Mouse (Mus musculus) C2C12 (cell line): ENCODE measurements around the gene St6galnac5. TPM values are rescaled to one million over a fixed set of nuclear protein-coding genes. Genes with fewer than 3 reads are reported as not detected.

Experiments used
- H3K27me3 ChIP-seq: one replicate; pipeline ENCODE4 v1.6.1; 2011; ENCODE audit not compliant: control insufficient read depth, insufficient read depth, insufficient read length
- H3K36me3 ChIP-seq: one replicate; pipeline ENCODE4 v1.6.1; 2011; ENCODE audit not compliant: control insufficient read depth, insufficient read depth
- H3K4me3 ChIP-seq: one replicate; pipeline ENCODE4 v1.5.1; 2011; ENCODE audit warnings: mild to moderate bottlenecking, control low read depth; ENCODE audit not compliant: poor library complexity, insufficient read depth, severe bottlenecking
- H3K79me2 ChIP-seq: one replicate; pipeline ENCODE4 v1.6.1; 2011; ENCODE audit not compliant: control insufficient read depth, insufficient read depth
- H3K79me3 ChIP-seq: one replicate; pipeline ENCODE4 v1.6.1; 2011; ENCODE audit warnings: low read depth, control low read depth
- H3ac ChIP-seq: one replicate; pipeline ENCODE3; 2011; ENCODE audit warnings: low read depth; ENCODE audit not compliant: control insufficient read depth, insufficient read length
- CEBPB ChIP-seq: IDR thresholded peaks from one replicate; pipeline ENCODE4 v1.6.1; 2011; ENCODE audit warnings: low read depth, mild to moderate bottlenecking, control low read depth, moderate library complexity
- CTCF ChIP-seq: IDR thresholded peaks from one replicate; pipeline ENCODE4 v1.5.1; 2011; ENCODE audit not compliant: control insufficient read depth, insufficient read depth, insufficient read length
- FOSL1 ChIP-seq: IDR thresholded peaks from one replicate; pipeline ENCODE4 v1.8.0; 2011; ENCODE audit warnings: mild to moderate bottlenecking, low read length; ENCODE audit not compliant: poor library complexity, insufficient read depth, severe bottlenecking
- MAX ChIP-seq: IDR thresholded peaks from one replicate; pipeline ENCODE4 v1.6.1; 2011; ENCODE audit warnings: mild to moderate bottlenecking, control low read depth
- MYOD1 ChIP-seq: IDR thresholded peaks from one replicate; pipeline ENCODE4 v1.6.1; 2011; ENCODE audit warnings: low read depth; ENCODE audit not compliant: control insufficient read depth, insufficient read length
- MYOG ChIP-seq: IDR thresholded peaks from one replicate; pipeline ENCODE4 v1.6.1; 2011; ENCODE audit not compliant: control insufficient read depth, insufficient read length; ENCODE audit errors: extremely low read depth
- USF1 ChIP-seq: IDR thresholded peaks from one replicate; pipeline ENCODE4 v1.6.1; 2011; ENCODE audit warnings: low read depth, mild to moderate bottlenecking, control low read depth, moderate library complexity
- polyA plus RNA-seq: library from polyadenylated mRNA; unstranded; fragments of >200 nt; fragmentation: generic; extraction: Trizol; gene quantifications from one replicate; pipeline ENCODE4 v1.2.1, GENCODE M21; 2012; ENCODE audit warnings: missing spikeins

Gene St6galnac5
- polyA plus RNA-seq, 1 experiment = under 0.01 TPM

- TF ChIP-seq FOSL1 (no peak), MYOD1 (no peak), CTCF (no peak), MYOG (no peak), MAX (no peak), USF1 (no peak)
- Histone ChIP-seq H3K4me3 (no peak overlapping the region), H3K27me3 (no peaks in the 10 kb centered on the region), H3ac (no peak overlapping the region), H3K79me3 (no peaks in the 10 kb centered on the region), H3K36me3 (no peaks in the 10 kb centered on the region), H3K79me2 (no peaks in the 10 kb centered on the region)
Measured at GRCm38 (mm10) chr3:152998901-152999300, 16.9 kb upstream of the St6galnac5 start.

- no peaks in the 10 kb centered on the region for H3K27me3 ChIP-seq
- H3K36me3 ChIP-seq = no peaks in the 10 kb centered on the region
- no peak overlapping the region for H3ac ChIP-seq
- TF ChIP-seq MYOD1 = no peak
- no peak for TF ChIP-seq CEBPB
- no peaks in the 10 kb centered on the region for H3K79me2 ChIP-seq
- no peak overlapping the region for H3K4me3 ChIP-seq
- H3K79me3 ChIP-seq = no peaks in the 10 kb centered on the region
Measured at GRCm38 (mm10) chr3:152998106-152998505, 16.1 kb upstream of the St6galnac5 start.

GRCm38 (mm10) chr3:152993608-152994007, 11.6 kb upstream of the St6galnac5 start:
- TF ChIP-seq CTCF (no peak), CEBPB (no peak), FOSL1 (no peak), USF1 (no peak), MYOG (no peak), MAX (no peak), MYOD1 (no peak)
- H3K36me3 ChIP-seq = no peaks in the 10 kb centered on the region

GRCm38 (mm10) chr3:152990787-152991186, 8.7 kb upstream of the St6galnac5 start:
- H3K36me3 ChIP-seq = no peaks in the 10 kb centered on the region
- TF ChIP-seq MYOD1 (no peak), USF1 (no peak), MAX (no peak), CTCF (no peak), CEBPB (no peak), MYOG (no peak), FOSL1 (no peak)
- no peak overlapping the region for H3ac ChIP-seq
- no peak overlapping the region for H3K4me3 ChIP-seq
- no peaks in the 10 kb centered on the region for H3K27me3 ChIP-seq
- H3K79me2 ChIP-seq = no peaks in the 10 kb centered on the region
- H3K79me3 ChIP-seq = no peaks in the 10 kb centered on the region

More at GRCm38 (mm10) chr3:152993608-152994007, 11.6 kb upstream of the St6galnac5 start:
- no peaks in the 10 kb centered on the region for H3K27me3 ChIP-seq
- H3K79me2 ChIP-seq = no peaks in the 10 kb centered on the region
- H3K79me3 ChIP-seq = no peaks in the 10 kb centered on the region
- H3ac ChIP-seq = no peak overlapping the region
- no peak overlapping the region for H3K4me3 ChIP-seq

- H3ac ChIP-seq = no peak overlapping the region
- H3K79me2 ChIP-seq = no peaks in the 10 kb centered on the region
- H3K4me3 ChIP-seq = no peak overlapping the region
- TF ChIP-seq MYOG = no peak
- TF ChIP-seq CEBPB = no peak
- TF ChIP-seq FOSL1 = no peak
- TF ChIP-seq MAX = no peak
- TF ChIP-seq USF1 = no peak
- no peak for TF ChIP-seq MYOD1
- no peaks in the 10 kb centered on the region for H3K79me3 ChIP-seq
- H3K27me3 ChIP-seq = peaks cover 31% of the 10 kb centered on the region
- no peaks in the 10 kb centered on the region for H3K36me3 ChIP-seq
Measured at GRCm38 (mm10) chr3:152980978-152981974, 770 bp downstream of the St6galnac5 start.

- H3K36me3 ChIP-seq = no peaks in the 10 kb centered on the region
- peaks cover 31% of the 10 kb centered on the region for H3K27me3 ChIP-seq
- no peak overlapping the region for H3K4me3 ChIP-seq
- H3ac ChIP-seq = no peak overlapping the region
- no peaks in the 10 kb centered on the region for H3K79me3 ChIP-seq
- no peaks in the 10 kb centered on the region for H3K79me2 ChIP-seq
- TF ChIP-seq USF1 (no peak), CTCF (no peak), MYOG (no peak), MAX (no peak), CEBPB (no peak), MYOD1 (no peak), FOSL1 (no peak)
Measured at GRCm38 (mm10) chr3:152980431-152980830, 1.6 kb downstream of the St6galnac5 start.
